Mouse (Mus musculus) hindbrain, embryonic 10.5 days (tissue): ENCODE results near the gene Gm17334. TPM values are rescaled to one million over a fixed set of nuclear protein-coding genes. Genes with fewer than 3 reads are reported as not detected.
"Not testable (repeated sequence)": the region's sequence is repeated elsewhere in the genome, so short reads cannot be mapped to it uniquely, and the experiment has no call there.

Experiments
- DNase-seq: peaks from one replicate; pipeline ENCODE4 v3.0.0-alpha.2; 2017; ENCODE audit warnings: low spot score
- H3K27ac ChIP-seq: fragments of 300-500 bp; sonication (generic); 2 replicates; pipeline ENCODE4 v1.5.1; 2016; ENCODE audit warnings: mild to moderate bottlenecking, moderate library complexity
- H3K27me3 ChIP-seq: fragments of 300-500 bp; sonication (generic); 2 replicates; pipeline ENCODE4 v1.6.1; 2016; ENCODE audit warnings: mild to moderate bottlenecking; ENCODE audit not compliant: poor library complexity, insufficient read depth, severe bottlenecking
- H3K36me3 ChIP-seq: fragments of 300-500 bp; sonication (generic); 2 replicates; pipeline ENCODE4 v1.6.1; 2016; ENCODE audit warnings: mild to moderate bottlenecking, moderate library complexity
- H3K4me1 ChIP-seq: fragments of 300-500 bp; sonication (generic); replicated peaks from 2 replicates; pipeline ENCODE4 v1.6.1; 2016; ENCODE audit warnings: mild to moderate bottlenecking
- H3K4me3 ChIP-seq: fragments of 300-500 bp; sonication (generic); 2 replicates; pipeline ENCODE4 v1.5.1; 2016; ENCODE audit warnings: mild to moderate bottlenecking, moderate library complexity
- H3K9me3 ChIP-seq: fragments of 300-500 bp; sonication (generic); 2 replicates; pipeline ENCODE4 v1.6.1; 2016; ENCODE audit warnings: mild to moderate bottlenecking, moderate library complexity
- WGBS: fragments of 180-500 bp; shearing (Covaris S2); methylation state at CpG from one replicate; pipeline ENCODE4 v1.1.7; 2016; 5-methylcytosine and 5-hydroxymethylcytosine counted together
- polyA plus RNA-seq: library from polyadenylated mRNA; unstranded; fragments of >200 nt; fragmentation: Nextera tagmentation; extraction: Ambion mirVana; gene quantifications from 2 replicates; pipeline ENCODE4 v1.2.1, GENCODE M21; 2016

Gene Gm17334
- polyA plus RNA-seq, 1 experiment from 2014 or later, result not detected

- H3K4me1 ChIP-seq, result peaks cover 48% of the 10 kb centered on the region
- no peaks in the 10 kb centered on the region for H3K9me3 ChIP-seq
- H3K36me3 ChIP-seq, result no peaks in the 10 kb centered on the region
- no peak for DNase-seq
- H3K27ac ChIP-seq, result no peak overlapping the region
- WGBS, result 71% methylated on average over 2 of the region's 2 CpGs
- H3K27me3 ChIP-seq, result peaks cover 90% of the 10 kb centered on the region
- H3K4me3 ChIP-seq, result peak overlapping the region; percentile 52
These were observed 10.6 kb downstream of the Gm17334 start for GRCm38 (mm10) chr11:53762426-53762825.

- 76% methylated on average over 2 of the region's 2 CpGs for WGBS
- H3K27me3 ChIP-seq, result peaks cover 84% of the 10 kb centered on the region
- DNase-seq, result no peak
- no peak overlapping the region for H3K27ac ChIP-seq
- H3K4me1 ChIP-seq, result peaks cover 48% of the 10 kb centered on the region
- no peaks in the 10 kb centered on the region for H3K9me3 ChIP-seq
- no peaks in the 10 kb centered on the region for H3K36me3 ChIP-seq
- H3K4me3 ChIP-seq, result no peak overlapping the region
These were observed 11.2 kb downstream of the Gm17334 start for GRCm38 (mm10) chr11:53761822-53762221.

- Histone ChIP-seq H3K27me3 (peaks cover 80% of the 10 kb centered on the region), H3K4me1 (peaks cover 48% of the 10 kb centered on the region)
- WGBS, result 80% methylated on average over 5 of the region's 5 CpGs
These were observed 11.7 kb downstream of the Gm17334 start for GRCm38 (mm10) chr11:53761284-53761683.

GRCm38 (mm10) chr11:53759545-53760406 lies 13.2 kb downstream of the Gm17334 start:
- H3K27ac ChIP-seq, result no peak overlapping the region
- no peaks in the 10 kb centered on the region for H3K36me3 ChIP-seq
- H3K4me3 ChIP-seq, result peak overlapping the region; percentile 25
- peak; percentile 33 for DNase-seq
- peaks cover 45% of the 10 kb centered on the region for H3K4me1 ChIP-seq
- 5% methylated on average over 22 of the region's 22 CpGs for WGBS
- no peaks in the 10 kb centered on the region for H3K9me3 ChIP-seq
- H3K27me3 ChIP-seq, result peaks cover 67% of the 10 kb centered on the region

More at GRCm38 (mm10) chr11:53761284-53761683, 11.7 kb downstream of the Gm17334 start:
- Histone ChIP-seq H3K9me3 (no peaks in the 10 kb centered on the region), H3K4me3 (no peak overlapping the region), H3K36me3 (no peaks in the 10 kb centered on the region), H3K27ac (no peak overlapping the region)
- no peak for DNase-seq

- H3K27me3 ChIP-seq, result peaks cover 58% of the 10 kb centered on the region
- no peak overlapping the region for H3K27ac ChIP-seq
- 44% methylated on average over 6 of the region's 6 CpGs for WGBS
These were observed 14.1 kb downstream of the Gm17334 start for GRCm38 (mm10) chr11:53758791-53759351.

GRCm38 (mm10) chr11:53758033-53758432 lies 15.0 kb downstream of the Gm17334 start:
- H3K9me3 ChIP-seq, DNase-seq, H3K27ac ChIP-seq, H3K36me3 ChIP-seq, H3K4me3 ChIP-seq: not testable (repeated sequence)
- Histone ChIP-seq H3K27me3 (peaks cover 49% of the 10 kb centered on the region), H3K4me1 (peaks cover 28% of the 10 kb centered on the region)
- WGBS, result 82% methylated on average over 9 of the region's 9 CpGs

More at GRCm38 (mm10) chr11:53758791-53759351, 14.1 kb downstream of the Gm17334 start:
- no peak for DNase-seq
- H3K9me3 ChIP-seq, result no peaks in the 10 kb centered on the region
- no peak overlapping the region for H3K4me3 ChIP-seq
- H3K36me3 ChIP-seq, result no peaks in the 10 kb centered on the region
- peaks cover 36% of the 10 kb centered on the region for H3K4me1 ChIP-seq

GRCm38 (mm10) chr11:53757612-53758011 lies 15.4 kb downstream of the Gm17334 start:
- no peak overlapping the region for H3K27ac ChIP-seq
- no peak overlapping the region for H3K4me3 ChIP-seq
- H3K9me3 ChIP-seq, result no peaks in the 10 kb centered on the region
- 88% methylated on average over 4 of the region's 4 CpGs for WGBS
- H3K36me3 ChIP-seq, result no peaks in the 10 kb centered on the region
- no peak for DNase-seq
- H3K27me3 ChIP-seq, result peaks cover 45% of the 10 kb centered on the region
- peaks cover 24% of the 10 kb centered on the region for H3K4me1 ChIP-seq

GRCm38 (mm10) chr11:53755011-53755595 lies 17.9 kb downstream of the Gm17334 start:
- Histone ChIP-seq H3K27ac (no peak overlapping the region), H3K36me3 (no peaks in the 10 kb centered on the region), H3K4me3 (no peak overlapping the region), H3K9me3 (no peaks in the 10 kb centered on the region), H3K4me1 (peaks cover 14% of the 10 kb centered on the region), H3K27me3 (peaks cover 20% of the 10 kb centered on the region)
- WGBS, result 83% methylated on average over 12 of the region's 12 CpGs
- DNase-seq, result no peak

GRCm38 (mm10) chr11:53749716-53750352 lies 23.2 kb downstream of the Gm17334 start:
- Histone ChIP-seq H3K4me1 (no peaks in the 10 kb centered on the region), H3K9me3 (no peaks in the 10 kb centered on the region), H3K27me3 (no peaks in the 10 kb centered on the region), H3K4me3 (no peak overlapping the region), H3K27ac (no peak overlapping the region), H3K36me3 (no peaks in the 10 kb centered on the region)
- DNase-seq, result no peak
- 44% methylated on average over 5 of the region's 5 CpGs for WGBS

- H3K4me3 ChIP-seq, result no peak overlapping the region
- H3K36me3 ChIP-seq, result no peaks in the 10 kb centered on the region
- H3K27me3 ChIP-seq, result no peaks in the 10 kb centered on the region
- no peaks in the 10 kb centered on the region for H3K9me3 ChIP-seq
- whole genome bisulfite sequencing, result 67% methylated on average over 4 of the region's 4 CpGs
- no peak overlapping the region for H3K27ac ChIP-seq
- no peaks in the 10 kb centered on the region for H3K4me1 ChIP-seq
- DNase-seq, result no peak
These were observed 23.7 kb downstream of the Gm17334 start for GRCm38 (mm10) chr11:53749306-53749705.

GRCm38 (mm10) chr11:53748614-53749013 lies 24.4 kb downstream of the Gm17334 start:
- DNase-seq, result no peak
- Histone ChIP-seq H3K4me3 (no peak overlapping the region), H3K27ac (no peak overlapping the region), H3K36me3 (no peaks in the 10 kb centered on the region), H3K27me3 (no peaks in the 10 kb centered on the region), H3K9me3 (no peaks in the 10 kb centered on the region), H3K4me1 (no peaks in the 10 kb centered on the region; the same call in 1 of the 2 replicates)
- 93% methylated on average over 6 of the region's 6 CpGs for WGBS

GRCm38 (mm10) chr11:53747985-53748384 lies 25.0 kb downstream of the Gm17334 start:
- no peaks in the 10 kb centered on the region; the same call in 1 of the 2 replicates for H3K4me1 ChIP-seq
- no peaks in the 10 kb centered on the region for H3K36me3 ChIP-seq
- no peak overlapping the region for H3K27ac ChIP-seq
- WGBS, result 92% methylated on average over 9 of the region's 9 CpGs
- no peak overlapping the region for H3K4me3 ChIP-seq
- no peaks in the 10 kb centered on the region for H3K9me3 ChIP-seq
- DNase-seq, result no peak
- H3K27me3 ChIP-seq, result no peaks in the 10 kb centered on the region
